Mouse (Mus musculus) kidney, embryonic 14.5 days (tissue): ENCODE measurements around the gene Mmp28. TPM values are rescaled to one million over a fixed set of nuclear protein-coding genes. Genes with fewer than 3 reads are reported as not detected.

Experiments used
- ATAC-seq: fragments of 200-750 bp; cut with Nextera tagmentation; 2 replicates; pipeline ENCODE4 v1.8.0; 2017; ENCODE audit warnings: moderate number of reproducible peaks, mild to moderate bottlenecking, moderate TSS enrichment, moderate library complexity; ENCODE audit not compliant: low FRiP score, low TSS enrichment
- H3K27ac ChIP-seq: fragments of 300-500 bp; sonication (generic); 2 replicates; pipeline ENCODE4 v1.5.1; 2014; ENCODE audit warnings: low read depth, mild to moderate bottlenecking, low read length, moderate library complexity, mixed read lengths
- H3K27me3 ChIP-seq: fragments of 300-500 bp; sonication (generic); 2 replicates; pipeline ENCODE4 v1.6.1; 2014; ENCODE audit warnings: mild to moderate bottlenecking, low read length; ENCODE audit not compliant: control insufficient read depth, insufficient read depth
- H3K36me3 ChIP-seq: fragments of 300-500 bp; sonication (generic); 2 replicates; pipeline ENCODE4 v1.6.1; 2014; ENCODE audit warnings: low read length, mixed read lengths; ENCODE audit not compliant: control insufficient read depth, insufficient read depth
- H3K4me1 ChIP-seq: fragments of 300-500 bp; sonication (generic); 2 replicates; pipeline ENCODE4 v1.6.1; 2014; ENCODE audit warnings: low read length, mixed read lengths; ENCODE audit not compliant: control insufficient read depth, insufficient read depth
- H3K4me2 ChIP-seq: fragments of 300-500 bp; sonication (generic); replicated peaks from 2 replicates; pipeline ENCODE4 v1.6.1; 2014; ENCODE audit warnings: low read depth, mild to moderate bottlenecking, low read length
- H3K4me3 ChIP-seq: fragments of 300-500 bp; sonication (generic); 2 replicates; pipeline ENCODE4 v1.5.1; 2014; ENCODE audit warnings: mild to moderate bottlenecking, low read length
- H3K9ac ChIP-seq: fragments of 300-500 bp; sonication (generic); 2 replicates; pipeline ENCODE4 v1.6.1; 2014; ENCODE audit warnings: low read depth, mild to moderate bottlenecking, low read length, moderate library complexity
- H3K9me3 ChIP-seq: fragments of 300-500 bp; sonication (generic); 2 replicates; pipeline ENCODE4 v1.6.1; 2016; ENCODE audit warnings: low read length; ENCODE audit not compliant: control insufficient read depth
- WGBS: fragments of 180-500 bp; shearing (Covaris S2); extraction: QIAGEN DNeasy Blood & Tissue Kit; methylation state at CpG from one replicate; pipeline ENCODE4 v1.1.7; 2014; 5-methylcytosine and 5-hydroxymethylcytosine counted together
- polyA plus RNA-seq: library from polyadenylated mRNA; unstranded; fragments of >200 nt; fragmentation: Nextera tagmentation; extraction: Ambion mirVana; gene quantifications from 2 replicates; pipeline ENCODE4 v1.2.1, GENCODE M21; 2014

The Mmp28 gene
- polyA plus RNA-seq, 1 experiment from 2014 or later, result 0.55 TPM

GRCm38 (mm10) chr11:83418566-83418965 is 44.3 kb downstream of the Mmp28 start:
- 6% methylated on average over 37 of the region's 38 CpGs for WGBS
- peak overlapping the region; percentile 10; the same call in 1 of the 2 replicates for H3K4me2 ChIP-seq

GRCm38 (mm10) chr11:83417708-83418107 is 45.2 kb downstream of the Mmp28 start:
- no peak for ATAC-seq
- Histone ChIP-seq H3K9me3 (no peaks in the 10 kb centered on the region), H3K4me1 (no peaks in the 10 kb centered on the region), H3K4me2 (no peak overlapping the region), H3K36me3 (no peaks in the 10 kb centered on the region), H3K27me3 (peaks cover 39% of the 10 kb centered on the region), H3K27ac (no peak overlapping the region), H3K4me3 (no peak overlapping the region), H3K9ac (no peak overlapping the region)
- WGBS, result 87% methylated on average over 7 of the region's 7 CpGs

More at GRCm38 (mm10) chr11:83418566-83418965, 44.3 kb downstream of the Mmp28 start:
- no peaks in the 10 kb centered on the region for H3K36me3 ChIP-seq
- H3K4me3 ChIP-seq, result peak overlapping the region; percentile 14; the same call in 1 of the 2 replicates
- no peaks in the 10 kb centered on the region for H3K9me3 ChIP-seq
- H3K27ac ChIP-seq, result no peak overlapping the region
- H3K4me1 ChIP-seq, result no peaks in the 10 kb centered on the region
- ATAC-seq, result no peak
- peaks cover 39% of the 10 kb centered on the region for H3K27me3 ChIP-seq
- no peak overlapping the region for H3K9ac ChIP-seq

GRCm38 (mm10) chr11:83417080-83417479 is 45.8 kb downstream of the Mmp28 start:
- no peaks in the 10 kb centered on the region for H3K9me3 ChIP-seq
- H3K4me3 ChIP-seq, result no peak overlapping the region
- no peaks in the 10 kb centered on the region for H3K36me3 ChIP-seq
- no peak for ATAC-seq
- no peaks in the 10 kb centered on the region for H3K4me1 ChIP-seq
- H3K27me3 ChIP-seq, result peaks cover 39% of the 10 kb centered on the region
- no peak overlapping the region for H3K9ac ChIP-seq
- H3K4me2 ChIP-seq, result no peak overlapping the region
- H3K27ac ChIP-seq, result no peak overlapping the region
- 5% methylated on average over 5 of the region's 5 CpGs for WGBS

GRCm38 (mm10) chr11:83410510-83410909 is 52.4 kb downstream of the Mmp28 start:
- Histone ChIP-seq H3K4me2 (peak overlapping the region; percentile 99; the same call in 1 of the 2 replicates), H3K9ac (no peak overlapping the region), H3K4me3 (0 out of 2 replicates have a peak overlapping the region, but pooled peaks have one; percentile 71), H3K9me3 (no peaks in the 10 kb centered on the region), H3K27me3 (no peaks in the 10 kb centered on the region; the same call in 1 of the 2 replicates), H3K4me1 (0 out of 2 replicates have a peak, but pooled peaks cover 3% of the 10 kb centered on the region), H3K36me3 (no peaks in the 10 kb centered on the region), H3K27ac (no peak overlapping the region)
- WGBS, result 51% methylated on average over 6 of the region's 6 CpGs
- no peak for ATAC-seq

- peak overlapping the region; percentile 70 for H3K9ac ChIP-seq
- under 1% methylated on average over 18 of the region's 40 CpGs for WGBS
- peak overlapping the region; percentile 71 for H3K4me3 ChIP-seq
- no peak overlapping the region for H3K27ac ChIP-seq
- ATAC-seq, result peak; percentile 56
- H3K36me3 ChIP-seq, result no peaks in the 10 kb centered on the region
- 0 out of 2 replicates have a peak, but pooled peaks cover 3% of the 10 kb centered on the region for H3K4me1 ChIP-seq
- no peaks in the 10 kb centered on the region for H3K9me3 ChIP-seq
- H3K27me3 ChIP-seq, result no peaks in the 10 kb centered on the region; the same call in 1 of the 2 replicates
- peak overlapping the region; percentile 99 for H3K4me2 ChIP-seq
These were observed 53.0 kb downstream of the Mmp28 start for GRCm38 (mm10) chr11:83409792-83410291.

GRCm38 (mm10) chr11:83409087-83409754 is 53.6 kb downstream of the Mmp28 start, which contains the start of gene Rasl10b:
TSS of gene Rasl10b (plus strand) at chr11:83409137.
- peak; percentile 70 for ATAC-seq
- no peaks in the 10 kb centered on the region; the same call in 1 of the 2 replicates for H3K27me3 ChIP-seq
- H3K9ac ChIP-seq, result peak within 1 kb of the TSS; percentile 70
- 2% methylated on average over 27 of the region's 44 CpGs for WGBS
- H3K27ac ChIP-seq, result no peak within 1 kb of the TSS
- H3K9me3 ChIP-seq, result no peaks in the 10 kb centered on the region
- H3K4me1 ChIP-seq, result 0 out of 2 replicates have a peak, but pooled peaks cover 3% of the 10 kb centered on the region
- peak within 1 kb of the TSS; percentile 99 for H3K4me2 ChIP-seq
- peak within 1 kb of the TSS; percentile 71 for H3K4me3 ChIP-seq
- H3K36me3 ChIP-seq, result peaks cover 4% of the 10 kb centered on the region; the same call in 1 of the 2 replicates

- 31% methylated on average over 8 of the region's 8 CpGs for WGBS
These were observed 54.6 kb downstream of the Mmp28 start for GRCm38 (mm10) chr11:83408242-83408641.

GRCm38 (mm10) chr11:83406391-83406790 is 56.5 kb downstream of the Mmp28 start:
- Histone ChIP-seq H3K27me3 (no peaks in the 10 kb centered on the region; the same call in 1 of the 2 replicates), H3K9ac (no peak overlapping the region), H3K4me1 (0 out of 2 replicates have a peak, but pooled peaks cover 3% of the 10 kb centered on the region), H3K9me3 (no peaks in the 10 kb centered on the region), H3K27ac (no peak overlapping the region), H3K4me2 (no peak overlapping the region), H3K36me3 (peaks cover 28% of the 10 kb centered on the region), H3K4me3 (no peak overlapping the region)
- no peak for ATAC-seq
- 64% methylated on average over 3 of the region's 3 CpGs for WGBS

More at GRCm38 (mm10) chr11:83408242-83408641, 54.6 kb downstream of the Mmp28 start:
- Histone ChIP-seq H3K27me3 (no peaks in the 10 kb centered on the region; the same call in 1 of the 2 replicates), H3K4me3 (no peak overlapping the region), H3K9ac (no peak overlapping the region), H3K9me3 (no peaks in the 10 kb centered on the region), H3K36me3 (peaks cover 13% of the 10 kb centered on the region; the same call in 1 of the 2 replicates), H3K4me1 (0 out of 2 replicates have a peak, but pooled peaks cover 3% of the 10 kb centered on the region), H3K4me2 (no peak overlapping the region), H3K27ac (no peak overlapping the region)
- no peak for ATAC-seq

GRCm38 (mm10) chr11:83403787-83404186 is 59.1 kb downstream of the Mmp28 start:
- Histone ChIP-seq H3K4me2 (no peak overlapping the region), H3K36me3 (peaks cover 48% of the 10 kb centered on the region), H3K27me3 (no peaks in the 10 kb centered on the region), H3K4me1 (no peaks in the 10 kb centered on the region), H3K9ac (no peak overlapping the region), H3K27ac (no peak overlapping the region), H3K4me3 (no peak overlapping the region), H3K9me3 (no peaks in the 10 kb centered on the region)
- ATAC-seq, result no peak
- WGBS, result 85% methylated on average over 7 of the region's 7 CpGs
